Mouse (Mus musculus): ENCODE results near the gene Pkd1. TPM values are rescaled to one million over a fixed set of nuclear protein-coding genes. Genes with fewer than 3 reads are reported as not detected.

Gene Pkd1
- total and polyA plus RNA-seq, 3 experiments = 2.8 to 13.4 (median 8.3) TPM

GRCm38 (mm10) chr17:24584520-24584919, 34.9 kb downstream of the Pkd1 start:
- Histone ChIP-seq H3K4me2 (ENCODE audit: insufficient read depth, low read depth, poor library complexity, severe bottlenecking) (no peak overlapping the region), H3K79me2 (replicated peaks; ENCODE audit: control insufficient read depth, extremely low read depth, insufficient read depth, poor library complexity, severe bottlenecking) (no peaks in the 10 kb centered on the region), H3K36me3 (replicated peaks in 1 of 2; ENCODE audit: control insufficient read depth in 1 of 2, insufficient read depth in 1 of 2, low read length in 1 of 2) (peaks cover 49 to 62% of the 10 kb centered on the region in 2 experiments), H3K9me3 (replicated peaks; ENCODE audit: low read length) (no peaks in the 10 kb centered on the region), H3K9ac (ENCODE audit: insufficient read depth, low read depth) (no peak overlapping the region), H3K27ac (ENCODE audit: insufficient read depth, low read depth) (no peak overlapping the region), H3K27me3 (replicated peaks) (no peaks in the 10 kb centered on the region), H3K4me1 (ENCODE audit: control insufficient read depth in 1 of 2, insufficient read depth in 2 of 2) (peaks cover 3 to 80% of the 10 kb centered on the region in 2 experiments), H3K4me3 (replicated peaks in 1 of 3; ENCODE audit: low read depth in 2 of 3, low read length in 2 of 3, poor library complexity in 1 of 3) (no peak overlapping the region)
- in situ Hi-C loops (cut with MboI; ENCODE audit: low pct_ligation_motif_present, low pct_unique_long_range_greater_than_20kb, low sequenced_read_pairs) (no loop called here), dilution Hi-C loops (cut with MboI; ENCODE audit: extremely low pct_ligation_motif_present, extremely low pct_unique_long_range_greater_than_20kb, low sequenced_read_pairs) (no loop called here)
- TF ChIP-seq TBP (conservative IDR thresholded peaks at IDR 0.05; ENCODE audit: low read depth, low read length) = no peak
- no peak for TF ChIP-seq USF1 (IDR thresholded peaks at IDR 0.05; ENCODE audit: low read depth, low read length)
- TF ChIP-seq MAFK (IDR thresholded peaks at IDR 0.05; ENCODE audit: insufficient replicate concordance, low read length) = no peak
- TF ChIP-seq SMC3 (IDR thresholded peaks at IDR 0.05; ENCODE audit: low read depth, low read length) = no peak
- no peak for TF ChIP-seq IRF4 (IDR thresholded peaks at IDR 0.05; ENCODE audit: low read depth, low read length)
- no peak for TF ChIP-seq GABPA (IDR thresholded peaks at IDR 0.05; ENCODE audit: insufficient replicate concordance, low read depth, low read length)
- no peak for TF ChIP-seq NRF1 (IDR thresholded peaks at IDR 0.05; ENCODE audit: low read depth, low read length)
- no peak for TF ChIP-seq RAD21 (IDR thresholded peaks at IDR 0.05; ENCODE audit: low read depth, low read length)
- no peak for TF ChIP-seq MXI1 (IDR thresholded peaks at IDR 0.05; ENCODE audit: low read depth, low read length)
- no peak for TF ChIP-seq JUN (IDR thresholded peaks at IDR 0.05; ENCODE audit: insufficient read depth, low read depth, low read length)
- TF ChIP-seq KAT2A (IDR thresholded peaks at IDR 0.05; ENCODE audit: insufficient replicate concordance, low read length) = no peak
- TF ChIP-seq MAX (IDR thresholded peaks at IDR 0.05; ENCODE audit: low read length) = no peak
- no peak for TF ChIP-seq CHD2 (IDR thresholded peaks at IDR 0.05; ENCODE audit: low read length)
- no peak for TF ChIP-seq EP300 (IDR thresholded peaks at IDR 0.05; ENCODE audit: low read length)
- TF ChIP-seq BHLHE40 (IDR thresholded peaks at IDR 0.05; ENCODE audit: low read depth, low read length) = no peak
- no peak for TF ChIP-seq RCOR1 (conservative IDR thresholded peaks at IDR 0.05; ENCODE audit: low read depth, low read length)
- DNase-seq (ENCODE audit: extremely low read depth) = peak; percentile 15

GRCm38 (mm10) chr17:24586532-24586931, 36.9 kb downstream of the Pkd1 start:
- Histone ChIP-seq H3K4me2 (ENCODE audit: insufficient read depth, low read depth, poor library complexity, severe bottlenecking) (no peak overlapping the region), H3K27me3 (replicated peaks) (no peaks in the 10 kb centered on the region), H3K79me2 (replicated peaks; ENCODE audit: control insufficient read depth, extremely low read depth, insufficient read depth, poor library complexity, severe bottlenecking) (no peaks in the 10 kb centered on the region), H3K4me3 (replicated peaks in 1 of 3; ENCODE audit: low read depth in 2 of 3, low read length in 2 of 3, poor library complexity in 1 of 3) (no peak overlapping the region), H3K9me3 (replicated peaks; ENCODE audit: low read length) (no peaks in the 10 kb centered on the region), H3K36me3 (replicated peaks in 1 of 2; ENCODE audit: control insufficient read depth in 1 of 2, insufficient read depth in 1 of 2, low read length in 1 of 2) (peaks cover 44 to 59% of the 10 kb centered on the region in 2 experiments), H3K27ac (ENCODE audit: insufficient read depth, low read depth) (no peak overlapping the region), H3K4me1 (ENCODE audit: control insufficient read depth in 1 of 2, insufficient read depth in 2 of 2) (peaks cover 3 to 65% of the 10 kb centered on the region in 2 experiments), H3K9ac (ENCODE audit: insufficient read depth, low read depth) (no peak overlapping the region)
- DNase-seq (ENCODE audit: extremely low read depth) = peak; percentile 22
- TF ChIP-seq POLR2AphosphoS2 (IDR thresholded peaks at IDR 0.05; ENCODE audit: low read depth, low read length) (no peak), ELF1 (IDR thresholded peaks at IDR 0.05; ENCODE audit: low read depth, low read length) (no peak)
- dilution Hi-C loops (cut with MboI; ENCODE audit: extremely low pct_ligation_motif_present, extremely low pct_unique_long_range_greater_than_20kb, low sequenced_read_pairs) = no loop called here
- in situ Hi-C loops (cut with MboI; ENCODE audit: low pct_ligation_motif_present, low pct_unique_long_range_greater_than_20kb, low sequenced_read_pairs) = no loop called here
